Comparison of ENCODE assay signal across 7 mouse cellular contexts in the genomic region with DNA sequence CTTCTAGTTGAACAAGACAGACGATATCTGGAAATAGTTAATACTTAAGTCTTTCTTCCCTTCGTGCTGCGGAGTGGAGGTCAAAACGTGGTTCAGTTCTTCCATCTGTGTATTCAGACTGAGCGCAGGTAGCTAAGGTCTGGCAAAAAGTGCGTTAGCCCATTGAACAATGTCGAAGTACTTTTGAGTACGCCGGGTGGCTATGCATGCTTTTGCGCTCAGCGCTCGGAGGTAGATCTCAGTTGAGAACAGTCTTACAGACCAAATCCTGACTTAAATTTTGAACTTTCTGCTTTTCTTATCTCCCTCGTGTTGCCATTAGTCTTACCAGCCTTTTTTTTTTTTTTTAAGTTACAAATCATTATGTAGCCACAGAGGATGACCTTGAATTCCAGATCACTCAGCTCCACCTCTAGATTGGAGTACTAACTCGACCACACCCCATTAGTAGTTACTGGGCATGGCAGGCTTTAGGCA. TPM values are rescaled to one million over a fixed set of nuclear protein-coding genes. Genes with fewer than 3 reads are reported as not detected.
DNase-seq lines count a peak whose midpoint lies in the region; ATAC-seq and TF ChIP-seq lines count a peak whose summit lies in the region.

No protein-coding gene starts in this region.

- peak; percentile 71 for DNase-seq in 3T3-L1 (ENCODE audit: low read depth, low spot score)
- DNase-seq in kidney, postnatal 10 days: peak; percentile 26
- no peak for DNase-seq in right cerebral cortex, postnatal 4 days
- no peak for DNase-seq in cerebellum, postnatal 25 days

- peak overlapping the region; percentile 85 for H3K4me2 ChIP-seq in forebrain, embryonic 13.5 days
- H3K4me2 ChIP-seq in myocyte (ENCODE audit: low read depth): peak overlapping the region; percentile 97

- H3K4me3 ChIP-seq in E14TG2a.4 (replicated peaks; ENCODE audit: low read length) (peak overlapping the region; percentile 99), myocyte (peak overlapping the region; percentile 96)
- H3K4me3 ChIP-seq in forebrain, embryonic 13.5 days: peak overlapping the region; percentile 99

- H3K79me2 ChIP-seq in myocyte (ENCODE audit: control insufficient read depth, insufficient read depth): peaks cover 72% of the 10 kb centered on the region

- no peak for TF ChIP-seq CTCF in E14TG2a.4 (conservative IDR thresholded peaks at IDR 0.05; ENCODE audit: low read length)

- ATAC-seq in forebrain, embryonic 13.5 days: no peak

- peak overlapping the region; percentile 94 for H3K9ac ChIP-seq in forebrain, embryonic 13.5 days

- H3K36me3 ChIP-seq in E14TG2a.4 (ENCODE audit: insufficient read depth, low read length) (peaks cover 40% of the 10 kb centered on the region), myocyte (ENCODE audit: control insufficient read depth, insufficient read depth) (no peaks in the 10 kb centered on the region)
- H3K36me3 ChIP-seq in forebrain, embryonic 13.5 days (ENCODE audit: poor library complexity, severe bottlenecking): no peaks in the 10 kb centered on the region

- H3K27ac ChIP-seq in forebrain, embryonic 13.5 days: no peak overlapping the region

- no peak for TF ChIP-seq POLR2A in myocyte (IDR thresholded peaks at IDR 0.05; ENCODE audit: insufficient read length, low read depth)

- peak overlapping the region; percentile 78 for H3ac ChIP-seq in myocyte (ENCODE audit: control insufficient read depth, insufficient read length)

- under 1% methylated on average over 14 of the region's 14 CpGs for WGBS in forebrain, embryonic 13.5 days

- H3K9me3 ChIP-seq in E14TG2a.4 (ENCODE audit: low read length): no peaks in the 10 kb centered on the region
- H3K9me3 ChIP-seq in forebrain, embryonic 13.5 days (replicated peaks): no peaks in the 10 kb centered on the region

- H3K27me3 ChIP-seq in E14TG2a.4 (ENCODE audit: insufficient read depth, low read length) (no peaks in the 10 kb centered on the region), myocyte (ENCODE audit: control insufficient read depth, insufficient read depth, insufficient read length) (no peaks in the 10 kb centered on the region)
- no peaks in the 10 kb centered on the region for H3K27me3 ChIP-seq in forebrain, embryonic 13.5 days

- H3K4me1 ChIP-seq in E14TG2a.4 (replicated peaks; ENCODE audit: low read depth, low read length): peaks cover 58% of the 10 kb centered on the region
- peaks cover 31% of the 10 kb centered on the region for H3K4me1 ChIP-seq in forebrain, embryonic 13.5 days

TF ChIP-seq in myocyte, 11 proteins besides CTCF, POLR2A, EP300 and RAD21:
- TF ChIP-seq MYOD1 (IDR thresholded peaks at IDR 0.05; ENCODE audit: control insufficient read depth in 1 of 3, insufficient read length in 2 of 3, low read depth in 2 of 3): no peak
- no peak for TF ChIP-seq POLR2AphosphoS2 (IDR thresholded peaks at IDR 0.05; ENCODE audit: insufficient read length, low read depth)
- no peak for TF ChIP-seq TCF3 (IDR thresholded peaks at IDR 0.05; ENCODE audit: insufficient read length, low read depth)
- TF ChIP-seq USF1 (IDR thresholded peaks at IDR 0.05; ENCODE audit: low read depth): no peak
- TF ChIP-seq TCF12 (IDR thresholded peaks at IDR 0.05; ENCODE audit: insufficient read depth, poor library complexity, severe bottlenecking): no peak
- TF ChIP-seq SRF (IDR thresholded peaks at IDR 0.05; ENCODE audit: control insufficient read depth, insufficient read length, low read depth): no peak

RNA-seq across cellular contexts. Expression of gene Hnrnpf, which starts 8.3 kb away (rescaled TPM):
- 514 and 545 TPM in 2 replicates for polyA plus RNA-seq in forebrain, embryonic 13.5 days (2015; fragmentation: Nextera tagmentation; extraction: Ambion mirVana)
- polyA plus RNA-seq in myocyte (2012; fragmentation: generic; extraction: Trizol): 186 TPM

RNA-seq across cellular contexts. Expression of gene Fxyd4, which starts 29.0 kb away (rescaled TPM):
- 3.0 and 4.1 TPM in 2 replicates for polyA plus RNA-seq in forebrain, embryonic 13.5 days (2015; fragmentation: Nextera tagmentation; extraction: Ambion mirVana)
- 0.64 TPM for polyA plus RNA-seq in myocyte (2012; fragmentation: generic; extraction: Trizol)

RNA-seq across cellular contexts. Expression of gene Zfp239, which starts 46.6 kb away (rescaled TPM):
- polyA plus RNA-seq in forebrain, embryonic 13.5 days (2015; fragmentation: Nextera tagmentation; extraction: Ambion mirVana): 15.1 and 17.1 TPM in 2 replicates
- polyA plus RNA-seq in myocyte (2012; fragmentation: generic; extraction: Trizol): 2.1 TPM

Comparison
In these comparisons a context has a peak if more than half of its experiments do, and no peak if none do; other contexts are left out.
1. DNase-seq: peak in 3T3-L1 (single experiment) and kidney, postnatal 10 days (single experiment); none in right cerebral cortex, postnatal 4 days (single experiment) and cerebellum, postnatal 25 days (0 of 2).
2. Peak in every context shown above with its lines, with median percentiles within 50 percentile points of each other: H3K4me3 ChIP-seq.